Mouse (Mus musculus): Measurements from ENCODE around the gene Auts2. TPM values are rescaled to one million over a fixed set of nuclear protein-coding genes. Genes with fewer than 3 reads are reported as not detected.

Auts2 gene
- polyA plus RNA-seq, 1 experiment from 2014 or later: 29.4 TPM

DNA sequence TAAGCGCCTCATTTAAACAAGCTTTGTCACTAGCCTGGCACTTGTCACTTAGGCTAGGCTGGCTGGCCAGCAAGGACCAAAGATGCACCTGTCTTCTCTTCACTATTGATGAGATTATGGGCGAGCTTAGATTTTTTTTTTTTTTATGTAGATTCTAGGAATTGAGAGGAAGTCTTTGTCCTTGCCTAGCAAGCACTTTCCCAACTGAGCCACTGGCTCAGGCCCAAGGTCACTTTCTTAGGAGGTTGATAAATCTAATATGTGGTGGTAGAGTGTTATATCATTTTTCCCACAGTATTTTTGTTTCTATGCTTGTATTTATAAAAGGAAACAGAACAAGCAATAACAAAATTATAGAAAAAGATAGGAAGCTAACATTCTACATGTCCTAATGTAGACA, 571.2 kb downstream of the Auts2 start:
- H3K4me2 ChIP-seq (ENCODE audit: low read depth, low read length): no peak overlapping the region
- no peaks in the 10 kb centered on the region for H3K36me3 ChIP-seq (ENCODE audit: control insufficient read depth, insufficient read depth, low read length)
- no peaks in the 10 kb centered on the region for H3K9me3 ChIP-seq (ENCODE audit: control insufficient read depth, low read length)
- no peak overlapping the region for H3K9ac ChIP-seq (ENCODE audit: low read depth, low read length)
- H3K27me3 ChIP-seq (replicated peaks; ENCODE audit: control insufficient read depth, insufficient read depth, low read length): no peaks in the 10 kb centered on the region
- no peak overlapping the region for H3K4me3 ChIP-seq (ENCODE audit: low read depth, low read length)
- DNase-seq (ENCODE audit: low spot score): no peak
- WGBS: 91% methylated on average over 2 of the region's 2 CpGs
- H3K4me1 ChIP-seq (ENCODE audit: control insufficient read depth, insufficient read depth, low read length): peaks cover 22% of the 10 kb centered on the region
- ATAC-seq (ENCODE audit: low read depth): no peak
- no peak overlapping the region for H3K27ac ChIP-seq (replicated peaks; ENCODE audit: low read depth, low read length)

DNA sequence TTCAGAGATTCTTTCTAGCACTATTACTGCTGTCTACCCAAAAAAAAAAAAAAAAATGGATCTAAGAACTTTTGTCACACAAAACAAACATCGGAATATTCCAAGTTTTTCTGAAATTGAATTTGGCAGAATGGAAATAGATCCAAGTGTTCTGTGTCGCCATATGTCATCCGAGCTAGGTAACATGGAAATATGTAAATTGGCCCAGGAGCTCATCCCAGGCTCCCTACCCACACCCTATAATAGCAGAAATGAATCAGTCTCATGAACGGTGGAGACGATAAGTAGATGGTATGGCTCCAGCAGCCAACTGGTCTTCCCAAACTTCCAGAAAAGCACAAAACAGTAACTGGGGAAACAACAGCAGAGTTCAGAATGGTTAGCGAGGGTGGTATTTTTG, 577.6 kb downstream of the Auts2 start:
- Histone ChIP-seq H3K36me3 (ENCODE audit: control insufficient read depth, insufficient read depth, low read length) (peaks cover 7% of the 10 kb centered on the region), H3K27ac (replicated peaks; ENCODE audit: low read depth, low read length) (no peak overlapping the region), H3K4me2 (ENCODE audit: low read depth, low read length) (no peak overlapping the region), H3K4me1 (ENCODE audit: control insufficient read depth, insufficient read depth, low read length) (peaks cover 18% of the 10 kb centered on the region; the same call in 1 of the 2 replicates), H3K9me3 (ENCODE audit: control insufficient read depth, low read length) (peaks cover 6% of the 10 kb centered on the region; the same call in 1 of the 2 replicates), H3K9ac (ENCODE audit: low read depth, low read length) (no peak overlapping the region), H3K4me3 (ENCODE audit: low read depth, low read length) (no peak overlapping the region), H3K27me3 (replicated peaks; ENCODE audit: control insufficient read depth, insufficient read depth, low read length) (no peaks in the 10 kb centered on the region)
- ATAC-seq (ENCODE audit: low read depth) (no peak), DNase-seq (ENCODE audit: low spot score) (no peak)
- whole genome bisulfite sequencing: 83% methylated on average over 6 of the region's 6 CpGs

DNA sequence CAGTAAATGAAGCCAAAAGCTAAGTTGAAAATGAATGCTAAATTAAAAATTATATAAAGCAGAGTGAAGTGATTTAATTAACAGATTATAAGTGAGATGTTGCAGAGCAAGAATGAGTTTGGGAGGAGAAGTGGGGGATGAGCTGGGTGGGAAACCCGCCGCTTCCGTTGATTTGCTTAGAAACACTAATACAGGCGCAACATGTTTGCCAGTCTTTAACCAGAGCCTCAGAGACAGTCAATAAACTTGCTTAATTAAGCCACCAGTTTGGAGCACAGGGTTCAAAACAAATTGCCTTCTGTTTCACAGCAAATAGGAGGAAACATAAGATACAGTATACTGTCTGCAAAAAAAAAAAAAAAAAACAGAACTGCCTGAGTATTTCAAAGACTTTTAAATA, 579.6 kb downstream of the Auts2 start:
- no peaks in the 10 kb centered on the region for H3K27me3 ChIP-seq (replicated peaks; ENCODE audit: control insufficient read depth, insufficient read depth, low read length)

DNA sequence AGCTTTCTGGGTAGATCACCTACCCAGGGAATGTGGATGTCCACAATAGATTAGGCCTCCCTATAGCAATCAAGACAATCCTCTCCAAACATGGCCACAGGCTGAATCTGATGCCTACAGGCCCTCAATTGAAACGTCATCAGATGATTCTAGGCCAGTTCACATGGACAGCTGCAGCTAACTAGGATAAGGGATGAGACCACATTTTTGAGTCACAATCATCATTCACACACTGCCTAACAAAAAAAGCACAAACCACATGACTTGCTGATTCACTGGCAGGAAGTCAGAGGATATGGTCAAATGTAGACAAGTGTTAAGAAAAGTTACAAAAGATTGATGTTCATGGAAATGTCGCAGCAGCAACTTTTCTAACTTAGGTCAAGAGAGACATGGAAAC, 581.3 kb downstream of the Auts2 start:
- ATAC-seq (ENCODE audit: low read depth): no peak
- peaks cover 17% of the 10 kb centered on the region; the same call in 1 of the 2 replicates for H3K9me3 ChIP-seq (ENCODE audit: control insufficient read depth, low read length)
- H3K9ac ChIP-seq (ENCODE audit: low read depth, low read length): no peak overlapping the region
- no peaks in the 10 kb centered on the region for H3K27me3 ChIP-seq (replicated peaks; ENCODE audit: control insufficient read depth, insufficient read depth, low read length)
- H3K4me2 ChIP-seq (ENCODE audit: low read depth, low read length): no peak overlapping the region
- H3K4me1 ChIP-seq (ENCODE audit: control insufficient read depth, insufficient read depth, low read length): peaks cover 4% of the 10 kb centered on the region; the same call in 1 of the 2 replicates
- no peak overlapping the region for H3K4me3 ChIP-seq (ENCODE audit: low read depth, low read length)
- peaks cover 7% of the 10 kb centered on the region for H3K36me3 ChIP-seq (ENCODE audit: control insufficient read depth, insufficient read depth, low read length)
- WGBS: 78% methylated on average over 2 of the region's 2 CpGs
- no peak for DNase-seq (ENCODE audit: low spot score)
- H3K27ac ChIP-seq (replicated peaks; ENCODE audit: low read depth, low read length): no peak overlapping the region

More for the DNA sequence above, 579.6 kb downstream of the Auts2 start:
- H3K4me2 ChIP-seq (ENCODE audit: low read depth, low read length): no peak overlapping the region
- H3K9ac ChIP-seq (ENCODE audit: low read depth, low read length): no peak overlapping the region
- peaks cover 7% of the 10 kb centered on the region for H3K36me3 ChIP-seq (ENCODE audit: control insufficient read depth, insufficient read depth, low read length)
- H3K4me1 ChIP-seq (ENCODE audit: control insufficient read depth, insufficient read depth, low read length): peaks cover 17% of the 10 kb centered on the region; the same call in 1 of the 2 replicates
- H3K27ac ChIP-seq (replicated peaks; ENCODE audit: low read depth, low read length): no peak overlapping the region
- 88% methylated on average over 4 of the region's 4 CpGs for WGBS
- ATAC-seq (ENCODE audit: low read depth) (no peak), DNase-seq (ENCODE audit: low spot score) (no peak)
- H3K9me3 ChIP-seq (ENCODE audit: control insufficient read depth, low read length): peaks cover 15% of the 10 kb centered on the region; the same call in 1 of the 2 replicates
- H3K4me3 ChIP-seq (ENCODE audit: low read depth, low read length): no peak overlapping the region

DNA sequence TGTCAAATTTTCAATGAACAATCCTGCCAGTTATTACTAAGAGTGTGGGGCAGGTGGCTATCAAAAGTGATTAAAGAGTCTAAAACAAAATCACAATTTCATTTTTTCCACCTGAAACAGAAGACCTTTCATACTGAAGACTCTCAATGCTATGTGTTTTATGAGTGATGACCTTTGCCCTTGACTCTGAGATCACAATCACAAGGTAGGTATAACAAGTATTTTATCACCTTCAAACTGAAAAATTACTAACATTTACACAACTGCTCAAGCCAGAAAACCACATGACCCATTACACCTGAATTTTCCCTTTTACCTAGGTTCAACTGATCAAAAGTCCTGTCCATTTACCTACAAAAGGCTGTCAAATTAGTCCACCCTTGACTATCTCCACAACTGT, 582.7 kb downstream of the Auts2 start:
- no peak for ATAC-seq (ENCODE audit: low read depth)
- no peak overlapping the region for H3K4me2 ChIP-seq (ENCODE audit: low read depth, low read length)
- H3K36me3 ChIP-seq (ENCODE audit: control insufficient read depth, insufficient read depth, low read length): peaks cover 7% of the 10 kb centered on the region
- DNase-seq (ENCODE audit: low spot score): no peak
- no peak overlapping the region for H3K9ac ChIP-seq (ENCODE audit: low read depth, low read length)
- H3K27ac ChIP-seq (replicated peaks; ENCODE audit: low read depth, low read length): no peak overlapping the region
- H3K4me3 ChIP-seq (ENCODE audit: low read depth, low read length): no peak overlapping the region
- no peaks in the 10 kb centered on the region for H3K27me3 ChIP-seq (replicated peaks; ENCODE audit: control insufficient read depth, insufficient read depth, low read length)
- H3K9me3 ChIP-seq (ENCODE audit: control insufficient read depth, low read length): peaks cover 17% of the 10 kb centered on the region; the same call in 1 of the 2 replicates
- H3K4me1 ChIP-seq (ENCODE audit: control insufficient read depth, insufficient read depth, low read length): peaks cover 4% of the 10 kb centered on the region; the same call in 1 of the 2 replicates

DNA sequence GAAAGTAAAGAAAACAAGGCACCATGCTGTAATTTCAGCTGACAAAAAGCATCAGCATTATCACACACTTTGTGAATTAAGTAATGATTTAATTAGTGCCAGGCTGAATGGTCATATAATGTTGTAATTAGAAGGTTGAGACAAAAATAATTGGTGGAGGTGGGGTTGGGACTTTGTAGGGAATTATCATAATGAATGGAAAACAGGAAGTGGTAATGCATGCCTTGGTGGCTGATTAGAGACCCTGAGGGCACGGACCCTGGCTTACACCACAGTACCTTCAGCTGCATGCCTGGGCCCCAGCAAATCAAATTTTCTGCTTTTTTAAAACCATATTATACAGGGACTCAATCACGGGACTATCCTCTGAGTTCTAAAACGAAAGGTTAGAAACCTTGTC, 586.1 kb downstream of the Auts2 start:
- H3K27me3 ChIP-seq (replicated peaks; ENCODE audit: control insufficient read depth, insufficient read depth, low read length): no peaks in the 10 kb centered on the region
- H3K36me3 ChIP-seq (ENCODE audit: control insufficient read depth, insufficient read depth, low read length): no peaks in the 10 kb centered on the region
- H3K4me1 ChIP-seq (ENCODE audit: control insufficient read depth, insufficient read depth, low read length): peaks cover 4% of the 10 kb centered on the region; the same call in 1 of the 2 replicates
- DNase-seq (ENCODE audit: low spot score): no peak
- H3K27ac ChIP-seq (replicated peaks; ENCODE audit: low read depth, low read length): no peak overlapping the region
- WGBS: 50% methylated on average over 3 of the region's 3 CpGs
- H3K9me3 ChIP-seq (ENCODE audit: control insufficient read depth, low read length): peaks cover 16% of the 10 kb centered on the region; the same call in 1 of the 2 replicates
- H3K4me3 ChIP-seq (ENCODE audit: low read depth, low read length): no peak overlapping the region
- ATAC-seq (ENCODE audit: low read depth): no peak
- H3K9ac ChIP-seq (ENCODE audit: low read depth, low read length): no peak overlapping the region
- H3K4me2 ChIP-seq (ENCODE audit: low read depth, low read length): no peak overlapping the region

DNA sequence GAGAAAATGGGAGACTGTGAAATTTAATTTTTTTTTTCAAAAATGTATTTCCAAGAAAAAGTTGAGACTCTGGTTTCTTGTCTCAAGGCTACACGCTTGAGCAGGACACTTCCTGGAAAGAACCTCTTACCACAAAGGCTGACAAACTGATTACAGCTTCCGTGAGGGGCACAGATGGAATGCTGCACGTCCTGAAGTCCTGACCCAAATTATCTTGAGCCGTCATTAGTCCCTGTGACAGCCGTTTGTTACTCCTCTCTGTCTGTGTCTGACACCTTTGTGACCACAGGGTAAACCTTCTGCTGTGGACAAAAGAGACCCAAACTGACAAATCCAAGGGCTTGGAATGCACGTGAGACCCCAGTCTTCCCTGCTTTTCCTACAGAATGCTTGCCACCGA, 587.1 kb downstream of the Auts2 start:
- peaks cover 16% of the 10 kb centered on the region; the same call in 1 of the 2 replicates for H3K9me3 ChIP-seq (ENCODE audit: control insufficient read depth, low read length)
- no peak overlapping the region for H3K4me3 ChIP-seq (ENCODE audit: low read depth, low read length)
- 26% methylated on average over 7 of the region's 7 CpGs for WGBS
- no peak overlapping the region for H3K27ac ChIP-seq (replicated peaks; ENCODE audit: low read depth, low read length)
- H3K36me3 ChIP-seq (ENCODE audit: control insufficient read depth, insufficient read depth, low read length): no peaks in the 10 kb centered on the region
- no peak overlapping the region for H3K9ac ChIP-seq (ENCODE audit: low read depth, low read length)
- peaks cover 4% of the 10 kb centered on the region; the same call in 1 of the 2 replicates for H3K4me1 ChIP-seq (ENCODE audit: control insufficient read depth, insufficient read depth, low read length)
- no peak for DNase-seq (ENCODE audit: low spot score)
- ATAC-seq (ENCODE audit: low read depth): no peak
- H3K4me2 ChIP-seq (ENCODE audit: low read depth, low read length): no peak overlapping the region
- no peaks in the 10 kb centered on the region for H3K27me3 ChIP-seq (replicated peaks; ENCODE audit: control insufficient read depth, insufficient read depth, low read length)

DNA sequence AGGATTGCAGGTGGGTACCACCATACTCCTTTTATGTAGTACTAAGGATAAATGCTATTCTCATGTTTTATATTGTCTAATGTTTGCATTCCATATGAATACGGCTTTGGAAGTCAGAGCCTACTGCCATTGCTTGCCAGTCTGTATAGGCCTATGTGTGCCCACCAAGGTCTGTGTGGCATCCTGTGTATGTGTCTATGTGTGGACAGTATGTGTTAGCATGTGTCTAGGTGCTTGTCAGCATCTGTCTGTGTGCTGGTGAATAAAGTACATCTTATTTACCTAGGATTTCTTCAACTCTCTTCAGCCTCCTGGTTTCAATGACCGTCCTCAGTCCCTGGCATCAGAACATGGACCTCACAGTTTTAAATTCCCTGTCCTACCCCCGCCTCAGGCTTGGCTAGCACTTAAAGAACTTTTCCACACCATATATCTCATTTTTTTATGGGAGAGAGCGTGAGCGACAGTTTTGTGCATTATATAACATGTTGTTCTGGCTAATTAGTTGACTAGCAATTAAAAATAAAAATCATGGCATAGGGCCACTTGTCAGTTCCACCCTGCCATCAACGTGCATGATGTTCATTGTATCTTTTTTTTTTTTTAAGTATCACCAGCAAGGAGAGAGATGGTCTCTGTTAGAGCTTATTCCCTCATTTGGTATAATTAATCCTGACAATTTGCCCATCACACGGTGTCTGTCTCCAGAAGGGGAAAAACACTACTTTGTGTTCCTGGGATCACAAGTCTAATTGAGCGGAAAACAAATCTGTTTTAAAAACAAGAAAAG, 587.7 kb downstream of the Auts2 start:
- Histone ChIP-seq H3K4me2 (ENCODE audit: low read depth, low read length) (no peak overlapping the region), H3K36me3 (ENCODE audit: control insufficient read depth, insufficient read depth, low read length) (no peaks in the 10 kb centered on the region), H3K27me3 (replicated peaks; ENCODE audit: control insufficient read depth, insufficient read depth, low read length) (no peaks in the 10 kb centered on the region), H3K4me3 (ENCODE audit: low read depth, low read length) (no peak overlapping the region), H3K9me3 (ENCODE audit: control insufficient read depth, low read length) (peaks cover 16% of the 10 kb centered on the region; the same call in 1 of the 2 replicates), H3K9ac (ENCODE audit: low read depth, low read length) (no peak overlapping the region), H3K4me1 (ENCODE audit: control insufficient read depth, insufficient read depth, low read length) (peaks cover 4% of the 10 kb centered on the region; the same call in 1 of the 2 replicates), H3K27ac (replicated peaks; ENCODE audit: low read depth, low read length) (no peak overlapping the region)
- ATAC-seq (ENCODE audit: low read depth) (no peak), DNase-seq (ENCODE audit: low spot score) (no peak)
- WGBS: 79% methylated on average over 8 of the region's 8 CpGs
